Mouse (Mus musculus) forebrain, embryonic 15.5 days (tissue): ENCODE data around the gene Trip6. TPM values are rescaled to one million over a fixed set of nuclear protein-coding genes. Genes with fewer than 3 reads are reported as not detected.
"Not testable (repeated sequence)": the region's sequence is repeated elsewhere in the genome, so short reads cannot be mapped to it uniquely, and the experiment has no call there.

Experiments
- ATAC-seq: fragments of 200-750 bp; cut with Nextera tagmentation; replicated peaks from 2 replicates; pipeline ENCODE4 v1.8.0; 2017; ENCODE audit warnings: mild to moderate bottlenecking, moderate TSS enrichment, moderate library complexity
- H3K27ac ChIP-seq: fragments of 300-500 bp; sonication (generic); replicated peaks from 2 replicates; pipeline ENCODE4 v1.5.1; 2015; ENCODE audit warnings: mild to moderate bottlenecking, inconsistent platforms
- H3K27me3 ChIP-seq: fragments of 300-500 bp; sonication (generic); 2 replicates; pipeline ENCODE4 v1.6.1; 2015; ENCODE audit warnings: inconsistent platforms
- H3K36me3 ChIP-seq: fragments of 300-500 bp; sonication (generic); 2 replicates; pipeline ENCODE4 v1.6.1; 2015; ENCODE audit warnings: mild to moderate bottlenecking, inconsistent platforms
- H3K4me1 ChIP-seq: fragments of 300-500 bp; sonication (generic); 2 replicates; pipeline ENCODE4 v1.6.1; 2015; ENCODE audit warnings: inconsistent platforms
- H3K4me2 ChIP-seq: fragments of 300-500 bp; sonication (generic); replicated peaks from 2 replicates; pipeline ENCODE4 v1.6.1; 2015; ENCODE audit warnings: mild to moderate bottlenecking, inconsistent platforms
- H3K4me3 ChIP-seq: fragments of 300-500 bp; sonication (generic); 2 replicates; pipeline ENCODE4 v1.5.1; 2015; ENCODE audit warnings: mild to moderate bottlenecking, inconsistent platforms
- H3K9ac ChIP-seq: fragments of 300-500 bp; sonication (generic); replicated peaks from 2 replicates; pipeline ENCODE4 v1.6.1; 2015; ENCODE audit warnings: mild to moderate bottlenecking, inconsistent platforms
- H3K9me3 ChIP-seq: fragments of 300-500 bp; sonication (generic); 2 replicates; pipeline ENCODE4 v1.6.1; 2016; ENCODE audit warnings: inconsistent platforms
- WGBS: fragments of 180-500 bp; shearing (Covaris S2); methylation state at CpG from one replicate; pipeline ENCODE4 v1.1.7; 2015; ENCODE audit warnings: mixed read lengths; 5-methylcytosine and 5-hydroxymethylcytosine counted together
- microRNA-seq: library from miRNA; unstranded; fragments of <30 nt; microRNA quantifications from one replicate; pipeline ENCODE4, GENCODE M21; 2016
- polyA plus RNA-seq: library from polyadenylated mRNA; unstranded; fragments of >200 nt; fragmentation: Nextera tagmentation; extraction: Ambion mirVana; gene quantifications from 2 replicates; pipeline ENCODE4 v1.2.1, GENCODE M21; 2015

Gene Trip6
- polyA plus RNA-seq, 1 experiment from 2014 or later, result 19.1 TPM

GRCm38 (mm10) chr5:137285045-137285444 is 29.2 kb downstream of the Trip6 start:
- H3K4me2 ChIP-seq, result no peak overlapping the region
- H3K36me3 ChIP-seq, result no peaks in the 10 kb centered on the region
- H3K27ac ChIP-seq, result no peak overlapping the region
- H3K9ac ChIP-seq, result no peak overlapping the region
- 69% methylated on average over 5 of the region's 5 CpGs for WGBS
- peaks cover 20% of the 10 kb centered on the region for H3K27me3 ChIP-seq
- H3K9me3 ChIP-seq, result no peaks in the 10 kb centered on the region
- H3K4me3 ChIP-seq, result no peak overlapping the region
- no peak for ATAC-seq
- H3K4me1 ChIP-seq, result peaks cover 21% of the 10 kb centered on the region

GRCm38 (mm10) chr5:137284411-137284810 is 29.8 kb downstream of the Trip6 start:
- WGBS, result 79% methylated on average over 5 of the region's 6 CpGs
- H3K9ac ChIP-seq, H3K4me3 ChIP-seq, H3K36me3 ChIP-seq, H3K4me2 ChIP-seq, H3K27ac ChIP-seq, ATAC-seq, H3K9me3 ChIP-seq: not testable (repeated sequence)
- Histone ChIP-seq H3K4me1 (peaks cover 21% of the 10 kb centered on the region), H3K27me3 (peaks cover 14% of the 10 kb centered on the region)

GRCm38 (mm10) chr5:137277360-137278342 is 36.6 kb downstream of the Trip6 start:
- Histone ChIP-seq H3K4me1 (no peaks in the 10 kb centered on the region), H3K27ac (no peak overlapping the region), H3K9me3 (no peaks in the 10 kb centered on the region), H3K36me3 (no peaks in the 10 kb centered on the region), H3K4me3 (no peak overlapping the region), H3K27me3 (0 out of 2 replicates have a peak, but pooled peaks cover 3% of the 10 kb centered on the region), H3K4me2 (no peak overlapping the region), H3K9ac (no peak overlapping the region)
- no peak for ATAC-seq
- 52% methylated on average over 18 of the region's 18 CpGs for WGBS

- 34% methylated on average over 13 of the region's 18 CpGs for WGBS
- H3K27me3 ChIP-seq, result no peaks in the 10 kb centered on the region
- no peaks in the 10 kb centered on the region for H3K9me3 ChIP-seq
- no peak overlapping the region for H3K4me3 ChIP-seq
- H3K4me1 ChIP-seq, result no peaks in the 10 kb centered on the region
- no peak overlapping the region for H3K4me2 ChIP-seq
- H3K9ac ChIP-seq, result no peak overlapping the region
- no peak overlapping the region for H3K27ac ChIP-seq
- H3K36me3 ChIP-seq, result no peaks in the 10 kb centered on the region
- no peak for ATAC-seq
Observed at GRCm38 (mm10) chr5:137268131-137268910, 45.9 kb downstream of the Trip6 start.

GRCm38 (mm10) chr5:137264787-137265186 is 49.4 kb downstream of the Trip6 start:
- Histone ChIP-seq H3K27me3 (no peaks in the 10 kb centered on the region), H3K4me1 (no peaks in the 10 kb centered on the region), H3K36me3 (no peaks in the 10 kb centered on the region), H3K9me3 (no peaks in the 10 kb centered on the region), H3K4me2 (no peak overlapping the region), H3K27ac (no peak overlapping the region), H3K9ac (no peak overlapping the region), H3K4me3 (no peak overlapping the region)
- 91% methylated on average over 11 of the region's 11 CpGs for WGBS
- no peak for ATAC-seq

GRCm38 (mm10) chr5:137263897-137264720 is 50.1 kb downstream of the Trip6 start:
- no peak overlapping the region for H3K9ac ChIP-seq
- no peaks in the 10 kb centered on the region for H3K4me1 ChIP-seq
- H3K4me3 ChIP-seq, result no peak overlapping the region
- ATAC-seq, result no peak
- H3K4me2 ChIP-seq, result no peak overlapping the region
- H3K27ac ChIP-seq, result no peak overlapping the region
- H3K27me3 ChIP-seq, result no peaks in the 10 kb centered on the region
- WGBS, result 90% methylated on average over 14 of the region's 14 CpGs
- no peaks in the 10 kb centered on the region for H3K36me3 ChIP-seq
- no peaks in the 10 kb centered on the region for H3K9me3 ChIP-seq

Small RNAs within 50 kb of the gene (microRNA-seq; reads per million reads assigned to microRNA genes)
- gene Mir7036 (1.5 reads per million), gene Mir8116 (not detected)

Other genes with a start within 250 kb of the Trip6 start
- gene Serpine1, start 242.1 kb downstream of the Trip6 start, polyA plus RNA-seq, result 0.14 and 0.28 TPM in 2 replicates
- gene Trim56, start 198.2 kb downstream of the Trip6 start, polyA plus RNA-seq, result 3.4 and 3.7 TPM in 2 replicates
- gene Muc3, start 165.1 kb downstream of the Trip6 start, polyA plus RNA-seq, result not detected in 2 replicates
- gene Muc3a, start 102.0 kb downstream of the Trip6 start, polyA plus RNA-seq, result 0.09 TPM in 1 of 2 replicates, not detected in the other
- 7.7 and 11.2 TPM in 2 replicates for gene Ache, start 26.9 kb downstream of the Trip6 start, polyA plus RNA-seq
- gene Ufsp1, start 19.8 kb downstream of the Trip6 start, polyA plus RNA-seq, result 8.4 and 9.4 TPM in 2 replicates
- gene Srrt, start 6.7 kb downstream of the Trip6 start, polyA plus RNA-seq, result 118 and 129 TPM in 2 replicates
- gene Slc12a9, start 19.2 kb upstream of the Trip6 start, polyA plus RNA-seq, result 20.1 and 23.1 TPM in 2 replicates
- 6.6 and 7.1 TPM in 2 replicates for gene Ephb4, start 35.7 kb upstream of the Trip6 start, polyA plus RNA-seq
- 0.04 and 0.14 TPM in 2 replicates for gene Zan, start 162.7 kb upstream of the Trip6 start, polyA plus RNA-seq
- gene Pop7, start 188.1 kb upstream of the Trip6 start, polyA plus RNA-seq, result 75.9 and 79.3 TPM in 2 replicates
- gene Gigyf1, start 204.1 kb upstream of the Trip6 start, polyA plus RNA-seq, result 19.2 and 20.0 TPM in 2 replicates
- gene Epo, start 218.8 kb upstream of the Trip6 start, polyA plus RNA-seq, result not detected in 2 replicates
- 535 and 578 TPM in 2 replicates for gene Gnb2, start 219.1 kb upstream of the Trip6 start, polyA plus RNA-seq
- 250 and 259 TPM in 2 replicates for gene Actl6b, start 239.1 kb upstream of the Trip6 start, polyA plus RNA-seq